Mouse (Mus musculus): ENCODE measurements around the gene Tvp23b.
A peak's percentile ranks its signal among the peaks of the same experiment; 100 is the strongest.

The Tvp23b gene

DNA sequence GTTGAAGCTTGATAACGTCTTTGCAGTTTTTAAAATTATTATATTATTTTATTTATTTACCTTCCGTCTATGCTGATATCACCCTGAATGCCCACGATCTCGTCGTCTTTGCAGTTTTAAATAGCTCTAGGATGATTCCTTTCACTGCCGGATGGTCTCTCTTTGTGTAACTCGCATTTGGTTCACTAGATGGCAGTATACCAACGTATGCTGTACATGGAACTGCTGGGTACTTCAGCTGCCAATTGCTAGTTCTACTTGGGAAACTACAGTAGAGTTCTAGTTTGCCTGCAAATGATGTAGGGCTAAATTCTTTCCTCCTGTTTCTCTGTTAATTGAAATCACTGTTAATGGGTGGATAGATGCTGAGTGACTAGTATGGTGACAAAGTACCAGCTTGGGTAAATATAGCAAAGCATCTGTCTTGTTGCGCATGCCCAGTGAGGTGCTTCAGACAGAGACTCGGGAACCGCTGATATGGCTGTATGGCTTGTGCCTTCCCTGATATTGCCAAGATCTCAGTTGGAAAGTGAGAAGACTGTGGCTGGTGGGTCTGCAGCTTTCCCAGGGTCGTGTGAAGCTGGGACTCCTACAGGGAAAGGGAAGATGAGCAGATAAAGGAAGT, 22.6 kb downstream of the Tvp23b start:
- peak; percentile 89 for DNase-seq

DNA sequence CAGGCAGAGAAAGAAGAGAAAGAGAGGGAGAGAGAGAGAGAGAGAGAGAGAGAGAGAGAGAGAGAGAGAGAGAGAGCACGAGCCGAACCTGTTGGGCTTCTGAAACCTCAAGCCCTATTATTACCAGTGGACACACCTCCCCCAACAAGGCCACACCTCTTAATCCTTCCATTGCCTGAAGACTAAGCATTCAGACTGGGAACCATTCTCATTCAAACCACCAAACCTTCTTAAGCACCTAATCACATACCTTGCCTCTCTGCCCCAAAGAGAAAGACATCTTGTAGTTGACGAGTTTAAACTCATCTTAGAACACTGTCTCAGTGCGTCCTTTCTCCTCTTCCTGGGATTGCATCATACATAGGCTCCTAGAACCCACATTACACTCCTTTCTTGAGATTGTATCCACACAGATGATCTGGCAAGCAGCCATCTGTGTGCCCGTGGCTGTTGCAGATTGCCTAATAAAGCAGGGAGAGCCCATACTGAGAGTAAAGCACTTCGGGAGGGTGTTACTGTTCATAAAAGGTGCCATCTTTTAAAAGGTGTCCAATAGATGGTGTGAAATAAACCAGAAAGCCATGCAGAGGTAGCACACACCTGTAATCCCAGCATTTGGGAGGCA, 24.7 kb downstream of the Tvp23b start:
- DNase-seq = no peak

- DNase-seq = no peak
Observed at GRCm38 (mm10) chr11:62909720-62910306, 30.6 kb downstream of the Tvp23b start.

GRCm38 (mm10) chr11:62911362-62911761, 32.1 kb downstream of the Tvp23b start:
- no peak for DNase-seq

GRCm38 (mm10) chr11:62913141-62913540, 33.9 kb downstream of the Tvp23b start:
- DNase-seq = no peak

GRCm38 (mm10) chr11:62914532-62914931, 35.3 kb downstream of the Tvp23b start:
- DNase-seq = peak; percentile 64

DNA sequence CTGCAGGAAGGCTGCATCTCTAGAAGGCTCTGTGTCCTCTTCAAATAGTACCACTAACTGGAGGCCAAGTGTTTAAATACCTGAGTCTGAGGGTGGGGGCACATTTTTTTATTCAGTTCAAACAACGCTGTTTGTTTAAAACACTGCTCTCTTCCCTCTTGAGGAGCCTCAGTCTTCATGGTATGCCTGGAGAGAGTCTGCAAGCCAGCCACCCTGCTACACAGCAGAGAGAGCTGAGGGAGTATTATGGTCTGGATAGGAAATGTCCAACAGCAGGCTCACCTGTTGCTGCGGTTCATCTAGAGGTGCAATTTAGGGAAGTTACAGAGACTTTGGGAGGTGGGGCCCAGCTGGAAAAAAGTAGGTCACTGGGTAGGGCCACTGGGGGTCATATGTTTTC, 36.2 kb downstream of the Tvp23b start:
- DNase-seq = no peak

- no peak for DNase-seq
Observed at GRCm38 (mm10) chr11:62916765-62917164, 37.5 kb downstream of the Tvp23b start.

DNA sequence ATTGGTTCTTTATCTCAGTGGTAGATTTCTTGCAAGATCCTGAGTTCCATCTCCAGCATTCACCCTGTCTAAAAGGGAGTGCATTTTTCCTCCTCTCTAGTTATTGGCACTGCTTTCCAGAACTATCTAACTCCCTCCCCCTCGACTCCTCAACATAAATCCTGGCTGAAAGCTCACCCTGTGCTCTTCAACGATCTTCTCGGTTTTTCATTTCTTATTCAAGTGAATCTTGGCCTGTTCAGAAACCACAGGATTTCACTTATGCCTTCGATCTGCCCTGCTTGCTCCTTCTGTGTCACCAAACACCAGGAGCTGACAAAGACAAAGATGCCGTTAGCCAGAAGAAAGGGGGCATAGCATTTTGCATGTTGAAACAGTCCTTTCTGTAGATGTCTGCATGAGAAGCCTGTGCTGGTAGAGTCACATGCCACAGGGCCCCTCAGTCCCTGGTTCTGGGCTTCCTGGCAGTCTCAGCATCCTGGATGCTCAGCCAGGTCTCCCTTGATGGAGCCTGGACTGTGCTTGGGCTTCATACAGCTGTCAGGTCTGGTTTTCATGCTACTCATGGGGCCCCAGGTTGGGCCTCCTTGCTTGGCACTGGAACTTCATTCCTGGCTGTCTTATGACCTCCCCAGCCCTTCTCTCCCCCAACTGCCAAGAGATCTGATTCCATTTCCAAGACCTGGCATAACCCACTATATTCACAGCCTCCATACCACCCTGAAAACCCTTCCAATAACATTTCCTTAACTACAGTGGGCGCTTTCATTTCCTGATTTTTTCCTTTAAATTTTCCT, 40.9 kb downstream of the Tvp23b start:
- DNase-seq = no peak

DNA sequence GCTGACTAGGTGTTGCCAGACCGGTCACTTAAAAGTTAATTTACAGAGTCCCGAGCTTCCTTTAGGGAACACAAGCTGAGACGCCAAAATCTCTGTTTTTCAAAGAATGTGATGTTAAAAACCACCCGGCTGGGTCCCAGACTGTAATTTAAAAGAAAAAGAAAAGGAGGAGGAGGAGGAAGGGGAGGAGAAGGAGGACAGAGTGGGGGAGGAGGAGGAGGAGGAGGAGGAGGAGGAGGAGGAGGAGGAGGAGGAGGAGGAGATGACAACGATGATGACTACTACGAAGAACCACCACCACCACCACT, 41.4 kb downstream of the Tvp23b start:
- no peak for DNase-seq

- DNase-seq = peak; percentile 97
Observed at GRCm38 (mm10) chr11:62921052-62921977, 42.1 kb downstream of the Tvp23b start.

DNA sequence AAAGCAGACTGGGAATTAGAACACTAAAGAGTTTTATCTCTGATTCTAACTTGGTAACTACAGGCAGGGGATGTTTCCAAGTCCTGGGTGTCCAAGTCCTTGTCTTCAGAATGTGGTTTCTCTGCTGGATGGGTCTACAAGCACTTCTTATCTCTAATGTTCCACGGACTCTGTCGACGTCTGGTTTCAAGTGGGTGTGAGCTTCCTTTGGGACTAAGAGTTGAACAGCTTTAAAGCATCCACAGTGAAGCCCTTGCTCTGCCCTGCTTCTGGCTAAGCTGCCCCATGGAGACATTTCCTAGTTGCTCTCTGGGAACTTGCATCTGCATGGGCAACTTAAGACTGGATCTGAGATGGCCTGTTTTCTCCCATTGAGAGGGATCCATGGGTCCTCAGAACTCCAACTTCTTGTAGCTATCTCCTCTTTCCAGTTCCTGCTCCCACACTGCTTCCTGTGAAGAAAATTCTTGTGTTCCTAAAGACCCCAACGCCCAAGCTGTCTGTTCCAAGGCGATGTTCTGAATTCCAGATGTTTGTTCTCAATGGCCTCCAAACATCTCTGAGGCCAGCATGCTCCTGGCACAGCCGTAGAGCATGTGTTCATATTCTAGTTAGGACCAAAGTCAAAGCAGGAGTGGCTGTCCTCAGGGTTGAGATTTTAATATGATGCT, 45.0 kb downstream of the Tvp23b start:
- no peak for DNase-seq

DNA sequence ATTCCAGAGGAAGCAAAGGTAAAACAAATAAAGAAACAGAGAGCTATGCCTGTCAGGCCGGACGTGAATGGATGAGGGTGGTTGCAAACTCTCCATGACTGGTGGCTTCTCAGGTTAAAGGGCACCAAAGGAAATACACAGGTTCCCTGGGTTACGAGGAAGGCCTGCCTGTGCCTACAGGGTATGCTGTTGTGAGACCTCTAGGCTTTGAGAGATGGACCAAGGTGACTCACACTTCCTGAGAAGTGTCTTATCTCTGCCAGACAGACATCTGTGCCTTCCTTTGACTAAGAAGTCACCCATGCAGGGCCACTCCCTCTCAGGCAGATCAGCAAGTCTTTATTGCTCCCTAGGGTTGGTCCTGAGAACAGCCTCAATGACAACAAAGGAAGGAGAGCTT, 50.5 kb downstream of the Tvp23b start:
- DNase-seq = peak; percentile 46

DNA sequence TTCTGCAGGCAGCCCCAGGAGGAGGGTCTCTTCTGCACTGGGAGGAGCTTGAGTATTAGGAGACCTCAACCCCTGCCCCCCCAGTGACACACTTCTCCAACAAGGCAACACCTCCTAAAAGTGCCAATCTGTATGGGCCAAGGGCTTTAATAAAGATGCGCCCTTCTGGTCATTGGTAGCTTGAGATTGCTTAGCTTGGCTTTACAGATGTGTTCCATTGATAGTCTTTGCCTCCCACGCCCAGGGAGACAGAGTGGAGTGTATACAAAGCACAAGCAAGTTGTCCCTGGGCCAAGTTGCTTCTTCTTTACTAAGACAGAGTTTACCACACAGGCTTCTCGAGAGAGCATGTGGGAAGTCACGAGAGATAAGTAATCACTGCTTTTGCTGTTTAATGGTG, 51.3 kb downstream of the Tvp23b start:
- DNase-seq = peak; percentile 25

DNA sequence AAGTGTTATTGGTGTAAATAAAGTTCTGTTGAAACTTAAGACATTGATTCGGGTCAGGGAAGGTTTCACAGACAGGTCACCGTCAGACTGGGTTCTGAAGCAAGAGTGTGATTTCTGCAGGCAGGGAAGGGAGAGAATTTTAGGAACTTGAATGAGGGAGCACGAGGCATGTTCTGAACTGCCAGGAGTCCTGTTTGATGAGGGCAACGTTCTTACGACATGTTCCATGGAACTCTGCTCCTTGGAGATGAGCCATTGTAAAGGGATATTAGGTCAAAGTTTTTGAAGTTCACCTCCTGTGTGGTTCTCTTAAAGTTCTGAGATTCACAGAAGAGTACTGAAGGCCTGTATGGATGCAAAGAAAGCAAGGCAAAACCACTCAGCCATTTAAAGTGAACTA, 51.9 kb downstream of the Tvp23b start:
- no peak for DNase-seq

DNA sequence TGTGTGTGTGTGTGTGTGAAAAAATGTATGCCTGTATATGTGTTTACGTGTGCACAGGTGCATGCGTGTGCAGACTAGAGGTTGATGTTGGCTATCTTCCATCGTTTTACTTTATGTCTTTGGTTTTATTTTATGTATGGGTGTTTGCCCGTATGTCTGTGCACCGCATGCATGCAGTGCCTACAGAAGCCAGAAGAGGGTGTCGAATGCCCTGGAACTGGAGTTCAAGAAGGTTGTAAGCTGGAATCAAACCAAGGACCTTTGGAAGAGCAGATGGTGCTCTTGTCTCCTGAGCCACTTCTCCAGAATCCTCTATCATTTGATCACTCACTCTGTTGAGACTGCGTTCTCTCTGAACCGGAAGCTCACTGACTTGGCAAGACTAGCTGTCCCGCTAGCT, 53.8 kb downstream of the Tvp23b start:
- no peak for DNase-seq

GRCm38 (mm10) chr11:62934795-62935514, 55.7 kb downstream of the Tvp23b start:
- no peak for DNase-seq

DNA sequence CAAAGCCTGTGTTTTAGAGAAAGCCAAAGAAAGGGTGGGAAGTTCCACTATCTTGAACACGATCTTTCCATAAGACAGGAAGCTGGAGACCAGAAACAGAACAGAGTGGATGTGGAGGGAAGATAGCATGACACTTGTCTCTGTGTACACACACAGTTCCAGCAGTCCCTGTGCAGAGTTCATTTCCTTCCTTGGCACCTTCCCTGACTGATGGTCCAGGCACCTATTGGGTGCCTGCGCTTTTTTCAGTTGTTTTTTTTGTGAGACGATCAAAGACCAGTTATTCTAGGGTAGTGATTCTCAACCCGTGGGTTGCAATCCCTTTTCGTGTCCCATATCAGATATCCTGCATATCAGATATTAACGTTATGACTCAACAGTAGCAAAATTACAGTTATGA, 58.7 kb downstream of the Tvp23b start:
- DNase-seq = no peak

GRCm38 (mm10) chr11:62938921-62939320, 59.7 kb downstream of the Tvp23b start:
- no peak for DNase-seq

GRCm38 (mm10) chr11:62940176-62940575, 60.9 kb downstream of the Tvp23b start:
- DNase-seq = no peak

- DNase-seq = peak; percentile 25
Observed at GRCm38 (mm10) chr11:62943538-62943937, 64.3 kb downstream of the Tvp23b start.

- DNase-seq = peak; percentile 14
Observed at GRCm38 (mm10) chr11:62945514-62945913, 66.3 kb downstream of the Tvp23b start.
